Mouse (Mus musculus) bone marrow macrophage, adult 2 months (primary cell): ENCODE measurements around the gene Smco2.

ENCODE experiments used
- CTCF ChIP-seq: IDR thresholded peaks from 2 replicates; pipeline ENCODE4 v1.5.1; 2012; ENCODE audit warnings: low read depth, mild to moderate bottlenecking, low read length, moderate library complexity
- POLR2A ChIP-seq: IDR thresholded peaks from 2 replicates; pipeline ENCODE4 v1.6.1; 2012; ENCODE audit warnings: mild to moderate bottlenecking, low read depth, low read length, borderline replicate concordance

DNA sequence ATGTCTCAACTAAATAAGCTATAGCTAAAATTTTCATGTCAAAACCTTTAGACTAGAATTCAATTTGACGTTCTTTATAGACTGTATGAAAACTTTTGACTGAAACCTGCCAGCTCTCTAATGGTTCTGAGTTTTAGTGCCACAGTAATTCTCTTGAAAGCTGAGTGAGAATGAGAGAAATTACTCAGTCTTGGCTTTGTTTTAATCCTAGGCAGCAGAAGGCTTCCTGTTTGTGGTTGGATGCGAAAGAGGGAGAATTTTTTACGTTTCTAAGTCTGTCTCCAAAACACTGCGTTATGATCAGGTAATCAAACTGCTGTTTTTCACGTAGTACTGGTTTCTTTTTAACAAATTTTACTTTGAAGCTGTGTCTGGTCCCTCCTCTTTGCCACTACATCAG, 36.9 kb upstream of the Smco2 start:
- TF ChIP-seq CTCF (no peak), POLR2A (no peak)
